Mouse (Mus musculus): ENCODE measurements around the gene Olfr203. TPM values are rescaled to one million over a fixed set of nuclear protein-coding genes. Genes with fewer than 3 reads are reported as not detected.
"Not testable (repeated sequence)": the region's sequence is repeated elsewhere in the genome, so short reads cannot be mapped to it uniquely, and the experiment has no call there.

Olfr203 gene
- polyA plus RNA-seq (2014; fragmentation: Nextera tagmentation; extraction: Ambion mirVana): not detected in 2 replicates

GRCm38 (mm10) chr16:59298581-59298980 lies at the start of gene Olfr203:
Gene Olfr203, plus strand, starts transcription at chr16:59298881.
- no peaks in the 10 kb centered on the region for H3K27me3 ChIP-seq (ENCODE audit: control insufficient read depth, insufficient read depth, low read length)
- no peak within 1 kb of the TSS for H3K27ac ChIP-seq (ENCODE audit: low read depth, low read length)
- no peaks in the 10 kb centered on the region for H3K36me3 ChIP-seq (ENCODE audit: control insufficient read depth, insufficient read depth, low read length)
- no peak for ATAC-seq (ENCODE audit: low read depth)
- 91% methylated on average over 2 of the region's 2 CpGs for WGBS
- H3K4me1 ChIP-seq (ENCODE audit: control insufficient read depth, insufficient read depth, low read length): no peaks in the 10 kb centered on the region
- H3K4me2 ChIP-seq (ENCODE audit: low read depth, low read length): no peak within 1 kb of the TSS
- H3K9me3 ChIP-seq (ENCODE audit: control insufficient read depth, low read length): no peaks in the 10 kb centered on the region
- no peak within 1 kb of the TSS for H3K9ac ChIP-seq (replicated peaks; ENCODE audit: low read depth, low read length)
- no peak within 1 kb of the TSS for H3K4me3 ChIP-seq (ENCODE audit: low read depth, low read length)

- H3K4me1 ChIP-seq (ENCODE audit: control insufficient read depth, insufficient read depth, low read length): no peaks in the 10 kb centered on the region
- no peaks in the 10 kb centered on the region for H3K9me3 ChIP-seq (ENCODE audit: control insufficient read depth, low read length)
- H3K27ac ChIP-seq (ENCODE audit: low read depth, low read length): no peak overlapping the region
- 91% methylated on average over 17 of the region's 17 CpGs for WGBS
- no peak overlapping the region for H3K4me3 ChIP-seq (ENCODE audit: low read depth, low read length)
- no peak for ATAC-seq (ENCODE audit: low read depth)
- H3K27me3 ChIP-seq (ENCODE audit: control insufficient read depth, insufficient read depth, low read length): no peaks in the 10 kb centered on the region
- no peak overlapping the region for H3K4me2 ChIP-seq (ENCODE audit: low read depth, low read length)
- H3K36me3 ChIP-seq (ENCODE audit: control insufficient read depth, insufficient read depth, low read length): no peaks in the 10 kb centered on the region
- H3K9ac ChIP-seq (replicated peaks; ENCODE audit: low read depth, low read length): no peak overlapping the region
Observed at GRCm38 (mm10) chr16:59249684-59250083, 49.0 kb upstream of the Olfr203 start.

GRCm38 (mm10) chr16:59269097-59269496 lies 29.6 kb upstream of the Olfr203 start:
- not testable (repeated sequence) for H3K27me3 ChIP-seq (ENCODE audit: control insufficient read depth, insufficient read depth, low read length)

GRCm38 (mm10) chr16:59272532-59272931 lies 26.1 kb upstream of the Olfr203 start, which contains the start of gene Olfr201:
Gene Olfr201, minus strand, starts transcription at chr16:59272632.
- H3K4me3 ChIP-seq (ENCODE audit: low read depth, low read length); H3K27me3 ChIP-seq (ENCODE audit: control insufficient read depth, insufficient read depth, low read length); H3K9me3 ChIP-seq (ENCODE audit: control insufficient read depth, low read length); H3K27ac ChIP-seq (ENCODE audit: low read depth, low read length); H3K4me1 ChIP-seq (ENCODE audit: control insufficient read depth, insufficient read depth, low read length); ATAC-seq (ENCODE audit: low read depth); H3K9ac ChIP-seq (replicated peaks; ENCODE audit: low read depth, low read length); H3K36me3 ChIP-seq (ENCODE audit: control insufficient read depth, insufficient read depth, low read length); H3K4me2 ChIP-seq (ENCODE audit: low read depth, low read length): not testable (repeated sequence)
- 91% methylated on average over 4 of the region's 4 CpGs for WGBS

More at GRCm38 (mm10) chr16:59269097-59269496, 29.6 kb upstream of the Olfr203 start:
- ATAC-seq (ENCODE audit: low read depth); H3K4me1 ChIP-seq (ENCODE audit: control insufficient read depth, insufficient read depth, low read length); H3K9ac ChIP-seq (replicated peaks; ENCODE audit: low read depth, low read length); H3K4me3 ChIP-seq (ENCODE audit: low read depth, low read length); H3K27ac ChIP-seq (ENCODE audit: low read depth, low read length); H3K9me3 ChIP-seq (ENCODE audit: control insufficient read depth, low read length); H3K4me2 ChIP-seq (ENCODE audit: low read depth, low read length); H3K36me3 ChIP-seq (ENCODE audit: control insufficient read depth, insufficient read depth, low read length): not testable (repeated sequence)
- 84% methylated on average over 4 of the region's 4 CpGs for WGBS

- ATAC-seq (ENCODE audit: low read depth): no peak
- H3K27me3 ChIP-seq (ENCODE audit: control insufficient read depth, insufficient read depth, low read length): no peaks in the 10 kb centered on the region
- no peaks in the 10 kb centered on the region for H3K4me1 ChIP-seq (ENCODE audit: control insufficient read depth, insufficient read depth, low read length)
- no peak overlapping the region for H3K4me2 ChIP-seq (ENCODE audit: low read depth, low read length)
- H3K4me3 ChIP-seq (ENCODE audit: low read depth, low read length): no peak overlapping the region
- H3K36me3 ChIP-seq (ENCODE audit: control insufficient read depth, insufficient read depth, low read length): no peaks in the 10 kb centered on the region
- H3K9ac ChIP-seq (replicated peaks; ENCODE audit: low read depth, low read length): no peak overlapping the region
- 85% methylated on average over 3 of the region's 3 CpGs for WGBS
- no peaks in the 10 kb centered on the region for H3K9me3 ChIP-seq (ENCODE audit: control insufficient read depth, low read length)
- no peak overlapping the region for H3K27ac ChIP-seq (ENCODE audit: low read depth, low read length)
Observed at GRCm38 (mm10) chr16:59280542-59280941, 18.1 kb upstream of the Olfr203 start.

GRCm38 (mm10) chr16:59283476-59283875 lies 15.2 kb upstream of the Olfr203 start:
- no peak overlapping the region for H3K27ac ChIP-seq (ENCODE audit: low read depth, low read length)
- H3K4me1 ChIP-seq (ENCODE audit: control insufficient read depth, insufficient read depth, low read length): no peaks in the 10 kb centered on the region
- H3K4me3 ChIP-seq (ENCODE audit: low read depth, low read length): no peak overlapping the region
- no peak for ATAC-seq (ENCODE audit: low read depth)
- no peaks in the 10 kb centered on the region for H3K36me3 ChIP-seq (ENCODE audit: control insufficient read depth, insufficient read depth, low read length)
- no peak overlapping the region for H3K4me2 ChIP-seq (ENCODE audit: low read depth, low read length)
- H3K9ac ChIP-seq (replicated peaks; ENCODE audit: low read depth, low read length): no peak overlapping the region
- WGBS: 80% methylated on average over 1 of the region's 1 CpGs
- no peaks in the 10 kb centered on the region for H3K9me3 ChIP-seq (ENCODE audit: control insufficient read depth, low read length)
- H3K27me3 ChIP-seq (ENCODE audit: control insufficient read depth, insufficient read depth, low read length): no peaks in the 10 kb centered on the region

- ATAC-seq (ENCODE audit: low read depth): no peak
- no peaks in the 10 kb centered on the region for H3K9me3 ChIP-seq (ENCODE audit: control insufficient read depth, low read length)
- H3K4me2 ChIP-seq (ENCODE audit: low read depth, low read length): no peak within 1 kb of the TSS
- no peak within 1 kb of the TSS for H3K4me3 ChIP-seq (ENCODE audit: low read depth, low read length)
- no peaks in the 10 kb centered on the region for H3K4me1 ChIP-seq (ENCODE audit: control insufficient read depth, insufficient read depth, low read length)
- no peaks in the 10 kb centered on the region for H3K27me3 ChIP-seq (ENCODE audit: control insufficient read depth, insufficient read depth, low read length)
- no peaks in the 10 kb centered on the region for H3K36me3 ChIP-seq (ENCODE audit: control insufficient read depth, insufficient read depth, low read length)
- WGBS: 88% methylated on average over 1 of the region's 1 CpGs
- H3K9ac ChIP-seq (replicated peaks; ENCODE audit: low read depth, low read length): no peak within 1 kb of the TSS
- no peak within 1 kb of the TSS for H3K27ac ChIP-seq (ENCODE audit: low read depth, low read length)
Observed at GRCm38 (mm10) chr16:59286693-59287092, 12.0 kb upstream of the Olfr203 start, which contains the start of gene Olfr202. Gene Olfr202, minus strand, starts transcription at chr16:59286793.

GRCm38 (mm10) chr16:59287576-59287975 lies 11.1 kb upstream of the Olfr203 start:
- H3K4me1 ChIP-seq (ENCODE audit: control insufficient read depth, insufficient read depth, low read length); H3K9ac ChIP-seq (replicated peaks; ENCODE audit: low read depth, low read length); H3K4me3 ChIP-seq (ENCODE audit: low read depth, low read length); H3K27me3 ChIP-seq (ENCODE audit: control insufficient read depth, insufficient read depth, low read length); H3K4me2 ChIP-seq (ENCODE audit: low read depth, low read length); ATAC-seq (ENCODE audit: low read depth); H3K9me3 ChIP-seq (ENCODE audit: control insufficient read depth, low read length); H3K27ac ChIP-seq (ENCODE audit: low read depth, low read length); H3K36me3 ChIP-seq (ENCODE audit: control insufficient read depth, insufficient read depth, low read length): not testable (repeated sequence)
- 83% methylated on average over 9 of the region's 9 CpGs for WGBS

GRCm38 (mm10) chr16:59318148-59318547 lies 19.5 kb downstream of the Olfr203 start, which contains the start of gene Olfr204:
Gene Olfr204, minus strand, starts transcription at chr16:59318248.
- no peaks in the 10 kb centered on the region for H3K4me1 ChIP-seq (ENCODE audit: control insufficient read depth, insufficient read depth, low read length)
- no peaks in the 10 kb centered on the region for H3K27me3 ChIP-seq (ENCODE audit: control insufficient read depth, insufficient read depth, low read length)
- H3K4me2 ChIP-seq (ENCODE audit: low read depth, low read length): no peak within 1 kb of the TSS
- H3K9me3 ChIP-seq (ENCODE audit: control insufficient read depth, low read length): no peaks in the 10 kb centered on the region
- H3K4me3 ChIP-seq (ENCODE audit: low read depth, low read length): no peak within 1 kb of the TSS
- H3K36me3 ChIP-seq (ENCODE audit: control insufficient read depth, insufficient read depth, low read length): no peaks in the 10 kb centered on the region
- ATAC-seq (ENCODE audit: low read depth): no peak
- H3K27ac ChIP-seq (ENCODE audit: low read depth, low read length): no peak within 1 kb of the TSS
- no peak within 1 kb of the TSS for H3K9ac ChIP-seq (replicated peaks; ENCODE audit: low read depth, low read length)
